Mouse (Mus musculus): ENCODE data around the gene H2-M9.

H2-M9 gene

DNA sequence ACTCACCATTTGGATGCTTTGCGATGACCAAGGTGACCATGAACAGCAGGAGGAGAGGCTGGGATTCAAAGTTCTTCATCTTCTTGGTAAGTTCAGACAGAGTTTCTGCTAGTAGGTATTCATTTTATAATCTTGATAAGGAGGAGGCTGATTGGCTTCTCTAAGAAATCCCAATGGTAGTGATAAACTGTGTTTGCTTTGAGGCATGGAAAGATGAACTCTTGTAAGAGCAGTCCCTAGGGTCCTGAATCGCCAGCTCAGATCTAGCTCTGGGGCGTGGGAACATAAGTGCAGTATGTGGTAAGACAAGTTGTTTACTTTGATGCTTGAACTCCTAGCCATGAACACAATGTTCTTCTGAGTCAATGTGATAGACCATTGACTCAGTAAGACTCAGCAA, at the start of gene H2-M9:
H2-M9 (minus strand) TSS at position 101 of the 400 bp plus-strand sequence.
- in situ Hi-C loops (cut with MboI; ENCODE audit: unreplicated experiment in 2 of 2) = no loop called here

DNA sequence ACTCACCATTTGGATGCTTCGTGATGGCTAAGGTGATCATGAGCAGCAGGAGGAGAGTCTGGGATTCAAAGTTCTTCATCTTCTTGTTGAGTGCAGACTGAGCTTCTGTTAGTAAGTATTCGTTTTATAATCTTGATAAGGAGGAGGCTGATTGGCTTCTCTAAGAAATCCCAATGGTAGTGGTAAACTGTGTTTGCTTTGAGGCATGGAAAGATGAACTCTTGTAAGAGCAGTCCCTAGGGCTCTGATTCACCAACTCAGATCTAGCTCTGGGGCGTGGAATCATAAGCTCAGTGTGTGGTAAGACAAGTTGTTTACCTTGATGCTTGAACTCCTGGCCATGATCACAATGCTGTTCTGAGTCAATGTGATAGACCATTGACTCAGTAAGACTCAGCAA, 29.7 kb upstream of the H2-M9 start, which contains the start of gene H2-M1:
H2-M1 (minus strand) TSS at position 101 of the 400 bp plus-strand sequence.
- in situ Hi-C loops (cut with MboI; ENCODE audit: unreplicated experiment in 2 of 2) = no loop called here
